Mouse (Mus musculus) lung, postnatal 0 days (tissue): ENCODE measurements around the gene Fam193a.

Experiments used
- CTCF ChIP-seq: IDR thresholded peaks from 2 replicates; pipeline ENCODE4 v1.5.1; 2016; ENCODE audit warnings: antibody characterized with exemption, mild to moderate bottlenecking
- EP300 ChIP-seq: IDR thresholded peaks from 2 replicates; pipeline ENCODE4 v1.6.1; 2016; ENCODE audit warnings: antibody characterized with exemption, mild to moderate bottlenecking, control low read depth

DNA sequence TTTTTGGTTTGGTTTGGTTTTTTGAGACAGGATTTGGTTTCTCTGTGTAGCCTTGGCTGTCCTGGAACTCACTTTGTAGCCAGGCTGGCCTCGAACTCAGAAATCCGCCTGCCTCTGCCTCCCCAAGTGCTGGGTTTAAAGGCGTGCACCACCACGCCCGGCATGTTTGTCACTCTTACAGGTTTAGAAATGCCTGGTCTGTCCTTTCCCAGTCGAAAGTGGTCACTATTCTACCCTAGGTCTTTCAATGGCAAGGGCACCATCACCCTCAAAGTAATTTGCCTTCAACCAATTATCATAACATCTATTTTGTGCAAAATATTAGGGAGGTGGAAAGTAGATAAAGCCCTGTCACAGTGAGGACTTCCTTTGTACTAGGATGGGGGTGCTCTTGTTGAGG, 29.5 kb upstream of the Fam193a start:
- TF ChIP-seq EP300 (no peak), CTCF (no peak)
